Mouse (Mus musculus) MEL (cell line): ENCODE results near the gene Ceacam15.

Experiments
- E2F4 ChIP-seq: IDR thresholded peaks from 2 replicates; pipeline ENCODE4 v1.6.1; 2011; ENCODE audit warnings: low read depth, low read length, improper control_type of control experiment, borderline replicate concordance
- RAD21 ChIP-seq: IDR thresholded peaks from 2 replicates; pipeline ENCODE4 v1.6.1; 2011; ENCODE audit warnings: mild to moderate bottlenecking, low read depth, low read length, improper control_type of control experiment

GRCm38 (mm10) chr7:16712633-16713415 lies 37.3 kb upstream of the Ceacam15 start:
- TF ChIP-seq RAD21 (no peak), E2F4 (no peak)
